Mouse (Mus musculus): ENCODE measurements around the gene Cops7a. TPM values are rescaled to one million over a fixed set of nuclear protein-coding genes. Genes with fewer than 3 reads are reported as not detected.

The Cops7a gene
- polyA plus RNA-seq, 1 experiment from 2014 or later, result 179 TPM

- H3K9me3 ChIP-seq (ENCODE audit: low read length), result no peaks in the 10 kb centered on the region
- H3K4me3 ChIP-seq (ENCODE audit: low read length), result peak within 1 kb of the TSS; percentile 58
- no peaks in the 10 kb centered on the region for H3K36me3 ChIP-seq (ENCODE audit: insufficient read depth, low read length)
- H3K4me1 ChIP-seq (ENCODE audit: insufficient read depth, low read length), result peaks cover 28% of the 10 kb centered on the region
- no peak within 1 kb of the TSS for H3K27ac ChIP-seq (ENCODE audit: low read length)
- peak; percentile 64 for ATAC-seq (ENCODE audit: low FRiP score, low TSS enrichment)
- WGBS, result 1% methylated on average over 64 of the region's 78 CpGs
- peaks cover 70% of the 10 kb centered on the region for H3K27me3 ChIP-seq (ENCODE audit: insufficient read depth, low read length)
- H3K9ac ChIP-seq (replicated peaks; ENCODE audit: low read length), result peak within 1 kb of the TSS; percentile 69
- peak within 1 kb of the TSS; percentile 100 for H3K4me2 ChIP-seq (replicated peaks; ENCODE audit: low read depth, low read length)
These were observed 31.5 kb upstream of the Cops7a start, which contains the start of gene Pianp for GRCm38 (mm10) chr6:124996551-124997501. Pianp (plus strand) TSS chr6:124996694.

- WGBS, result 50% methylated on average over 8 of the region's 8 CpGs
- peaks cover 28% of the 10 kb centered on the region for H3K4me1 ChIP-seq (ENCODE audit: insufficient read depth, low read length)
- peak overlapping the region; percentile 100 for H3K4me2 ChIP-seq (replicated peaks; ENCODE audit: low read depth, low read length)
- no peaks in the 10 kb centered on the region for H3K9me3 ChIP-seq (ENCODE audit: low read length)
- peak overlapping the region; percentile 58; the same call in 1 of the 2 replicates for H3K4me3 ChIP-seq (ENCODE audit: low read length)
- no peaks in the 10 kb centered on the region for H3K36me3 ChIP-seq (ENCODE audit: insufficient read depth, low read length)
- H3K27me3 ChIP-seq (ENCODE audit: insufficient read depth, low read length), result peaks cover 68% of the 10 kb centered on the region
- H3K27ac ChIP-seq (ENCODE audit: low read length), result no peak overlapping the region
- peak overlapping the region; percentile 11; the same call in 1 of the 2 replicates for H3K9ac ChIP-seq (replicated peaks; ENCODE audit: low read length)
- no peak for ATAC-seq (ENCODE audit: low FRiP score, low TSS enrichment)
These were observed 30.6 kb upstream of the Cops7a start for GRCm38 (mm10) chr6:124995831-124996403.

- no peak for ATAC-seq (ENCODE audit: low FRiP score, low TSS enrichment)
- H3K36me3 ChIP-seq (ENCODE audit: insufficient read depth, low read length), result no peaks in the 10 kb centered on the region
- 79% methylated on average over 7 of the region's 7 CpGs for WGBS
- H3K27me3 ChIP-seq (ENCODE audit: insufficient read depth, low read length), result peaks cover 63% of the 10 kb centered on the region
- peaks cover 28% of the 10 kb centered on the region for H3K4me1 ChIP-seq (ENCODE audit: insufficient read depth, low read length)
- H3K9ac ChIP-seq (replicated peaks; ENCODE audit: low read length), result no peak overlapping the region
- no peaks in the 10 kb centered on the region for H3K9me3 ChIP-seq (ENCODE audit: low read length)
- no peak overlapping the region for H3K4me3 ChIP-seq (ENCODE audit: low read length)
- no peak overlapping the region for H3K4me2 ChIP-seq (replicated peaks; ENCODE audit: low read depth, low read length)
- no peak overlapping the region for H3K27ac ChIP-seq (ENCODE audit: low read length)
These were observed 29.9 kb upstream of the Cops7a start for GRCm38 (mm10) chr6:124995246-124995645.

GRCm38 (mm10) chr6:124993876-124994275 is 28.5 kb upstream of the Cops7a start:
- no peak overlapping the region for H3K4me3 ChIP-seq (ENCODE audit: low read length)
- H3K9ac ChIP-seq (replicated peaks; ENCODE audit: low read length), result peak overlapping the region; percentile 59; the same call in 1 of the 2 replicates
- H3K27ac ChIP-seq (ENCODE audit: low read length), result no peak overlapping the region
- H3K4me1 ChIP-seq (ENCODE audit: insufficient read depth, low read length), result peaks cover 28% of the 10 kb centered on the region
- WGBS, result 11% methylated on average over 11 of the region's 11 CpGs
- ATAC-seq (ENCODE audit: low FRiP score, low TSS enrichment), result peak; percentile 52; the same call in 1 of the 2 replicates
- H3K27me3 ChIP-seq (ENCODE audit: insufficient read depth, low read length), result peaks cover 50% of the 10 kb centered on the region
- H3K4me2 ChIP-seq (replicated peaks; ENCODE audit: low read depth, low read length), result peak overlapping the region; percentile 31
- H3K9me3 ChIP-seq (ENCODE audit: low read length), result peaks cover 6% of the 10 kb centered on the region
- H3K36me3 ChIP-seq (ENCODE audit: insufficient read depth, low read length), result no peaks in the 10 kb centered on the region

GRCm38 (mm10) chr6:124993365-124993764 is 28.0 kb upstream of the Cops7a start:
- Histone ChIP-seq H3K9me3 (ENCODE audit: low read length) (peaks cover 6% of the 10 kb centered on the region), H3K4me1 (ENCODE audit: insufficient read depth, low read length) (peaks cover 24% of the 10 kb centered on the region), H3K36me3 (ENCODE audit: insufficient read depth, low read length) (no peaks in the 10 kb centered on the region), H3K27me3 (ENCODE audit: insufficient read depth, low read length) (peaks cover 45% of the 10 kb centered on the region), H3K4me3 (ENCODE audit: low read length) (no peak overlapping the region), H3K9ac (replicated peaks; ENCODE audit: low read length) (no peak overlapping the region), H3K27ac (ENCODE audit: low read length) (no peak overlapping the region), H3K4me2 (replicated peaks; ENCODE audit: low read depth, low read length) (no peak overlapping the region)
- WGBS, result 73% methylated on average over 9 of the region's 9 CpGs
- no peak for ATAC-seq (ENCODE audit: low FRiP score, low TSS enrichment)

GRCm38 (mm10) chr6:124992241-124992640 is 26.9 kb upstream of the Cops7a start:
- H3K4me2 ChIP-seq (replicated peaks; ENCODE audit: low read depth, low read length), result no peak overlapping the region
- no peaks in the 10 kb centered on the region for H3K36me3 ChIP-seq (ENCODE audit: insufficient read depth, low read length)
- peaks cover 13% of the 10 kb centered on the region for H3K4me1 ChIP-seq (ENCODE audit: insufficient read depth, low read length)
- WGBS, result 38% methylated on average over 4 of the region's 4 CpGs
- H3K4me3 ChIP-seq (ENCODE audit: low read length), result no peak overlapping the region
- peaks cover 6% of the 10 kb centered on the region for H3K9me3 ChIP-seq (ENCODE audit: low read length)
- H3K9ac ChIP-seq (replicated peaks; ENCODE audit: low read length), result no peak overlapping the region
- no peak for ATAC-seq (ENCODE audit: low FRiP score, low TSS enrichment)
- no peak overlapping the region for H3K27ac ChIP-seq (ENCODE audit: low read length)
- peaks cover 33% of the 10 kb centered on the region for H3K27me3 ChIP-seq (ENCODE audit: insufficient read depth, low read length)

- WGBS, result 67% methylated on average over 4 of the region's 4 CpGs
- H3K9ac ChIP-seq (replicated peaks; ENCODE audit: low read length), result no peak overlapping the region
These were observed 2.4 kb upstream of the Cops7a start for GRCm38 (mm10) chr6:124967766-124968165.

GRCm38 (mm10) chr6:124966466-124967118 is 1.3 kb upstream of the Cops7a start:
- Histone ChIP-seq H3K4me3 (ENCODE audit: low read length) (peak overlapping the region; percentile 90; the same call in 1 of the 2 replicates), H3K27me3 (ENCODE audit: insufficient read depth, low read length) (no peaks in the 10 kb centered on the region), H3K27ac (ENCODE audit: low read length) (no peak overlapping the region), H3K9me3 (ENCODE audit: low read length) (no peaks in the 10 kb centered on the region; the same call in 1 of the 2 replicates), H3K9ac (replicated peaks; ENCODE audit: low read length) (no peak overlapping the region; the same call in 1 of the 2 replicates), H3K4me2 (replicated peaks; ENCODE audit: low read depth, low read length) (peak overlapping the region; percentile 97), H3K36me3 (ENCODE audit: insufficient read depth, low read length) (peaks cover 18% of the 10 kb centered on the region), H3K4me1 (ENCODE audit: insufficient read depth, low read length) (peaks cover 17% of the 10 kb centered on the region; the same call in 1 of the 2 replicates)
- no peak for ATAC-seq (ENCODE audit: low FRiP score, low TSS enrichment)
- 90% methylated on average over 7 of the region's 7 CpGs for WGBS

More at GRCm38 (mm10) chr6:124967766-124968165, 2.4 kb upstream of the Cops7a start:
- Histone ChIP-seq H3K27me3 (ENCODE audit: insufficient read depth, low read length) (no peaks in the 10 kb centered on the region), H3K27ac (ENCODE audit: low read length) (no peak overlapping the region), H3K4me3 (ENCODE audit: low read length) (no peak overlapping the region), H3K4me2 (replicated peaks; ENCODE audit: low read depth, low read length) (no peak overlapping the region), H3K36me3 (ENCODE audit: insufficient read depth, low read length) (peaks cover 8% of the 10 kb centered on the region; the same call in 1 of the 2 replicates), H3K4me1 (ENCODE audit: insufficient read depth, low read length) (peaks cover 17% of the 10 kb centered on the region; the same call in 1 of the 2 replicates), H3K9me3 (ENCODE audit: low read length) (no peaks in the 10 kb centered on the region; the same call in 1 of the 2 replicates)
- ATAC-seq (ENCODE audit: low FRiP score, low TSS enrichment), result no peak

GRCm38 (mm10) chr6:124965747-124966146 is 409 bp upstream of the Cops7a start:
- ATAC-seq (ENCODE audit: low FRiP score, low TSS enrichment), result 0 out of 2 replicates have a peak, but pooled peaks have one; percentile 17
- H3K4me2 ChIP-seq (replicated peaks; ENCODE audit: low read depth, low read length), result peak overlapping the region; percentile 97
- 13% methylated on average over 15 of the region's 15 CpGs for WGBS
- no peaks in the 10 kb centered on the region; the same call in 1 of the 2 replicates for H3K9me3 ChIP-seq (ENCODE audit: low read length)
- peak overlapping the region; percentile 98 for H3K9ac ChIP-seq (replicated peaks; ENCODE audit: low read length)
- H3K4me1 ChIP-seq (ENCODE audit: insufficient read depth, low read length), result peaks cover 17% of the 10 kb centered on the region; the same call in 1 of the 2 replicates
- peak overlapping the region; percentile 95 for H3K27ac ChIP-seq (ENCODE audit: low read length)
- H3K36me3 ChIP-seq (ENCODE audit: insufficient read depth, low read length), result peaks cover 26% of the 10 kb centered on the region
- H3K4me3 ChIP-seq (ENCODE audit: low read length), result peak overlapping the region; percentile 90
- no peaks in the 10 kb centered on the region for H3K27me3 ChIP-seq (ENCODE audit: insufficient read depth, low read length)
